Mouse (Mus musculus) small intestine, adult 2 months (tissue): ENCODE data around the gene Arhgdia. TPM values are rescaled to one million over a fixed set of nuclear protein-coding genes. Genes with fewer than 3 reads are reported as not detected.
"Not testable (repeated sequence)": the region's sequence is repeated elsewhere in the genome, so short reads cannot be mapped to it uniquely, and the experiment has no call there.

Source experiments
- H3K27ac ChIP-seq: fragments of 200-500 bp; 2 replicates; pipeline ENCODE4 v1.5.1; 2012; ENCODE audit warnings: low read depth, low read length, control low read depth, inconsistent platforms; ENCODE audit not compliant: insufficient read depth
- H3K27me3 ChIP-seq: fragments of 200-500 bp; 2 replicates; pipeline ENCODE4 v1.6.1; 2012; ENCODE audit warnings: mild to moderate bottlenecking, moderate library complexity, low read length, inconsistent platforms; ENCODE audit not compliant: control insufficient read depth, insufficient read depth
- H3K36me3 ChIP-seq: fragments of 200-500 bp; 2 replicates; pipeline ENCODE4 v1.6.1; 2012; ENCODE audit warnings: mild to moderate bottlenecking, low read length, control low read depth, inconsistent platforms; ENCODE audit not compliant: control insufficient read depth, insufficient read depth
- H3K4me1 ChIP-seq: fragments of 200-500 bp; 2 replicates; pipeline ENCODE4 v1.6.1; 2012; ENCODE audit warnings: low read length, inconsistent platforms, mixed read lengths; ENCODE audit not compliant: control insufficient read depth, insufficient read depth, insufficient read length
- H3K4me3 ChIP-seq: fragments of 200-500 bp; 2 replicates; pipeline ENCODE4 v1.5.1; 2012; ENCODE audit warnings: low read depth, mild to moderate bottlenecking, control low read depth, inconsistent platforms, low read length, moderate library complexity
- CTCF ChIP-seq: fragments of 200-500 bp; IDR thresholded peaks from 2 replicates; pipeline ENCODE4 v1.5.1; 2012; ENCODE audit warnings: low read depth, mild to moderate bottlenecking, control low read depth, inconsistent platforms, low read length, moderate library complexity, mixed read lengths; ENCODE audit not compliant: insufficient replicate concordance, insufficient read length; ENCODE audit errors: extremely low read depth
- POLR2A ChIP-seq: fragments of 200-500 bp; IDR thresholded peaks from 2 replicates; pipeline ENCODE4 v1.6.1; 2012; ENCODE audit warnings: low read depth, mild to moderate bottlenecking, control low read depth, inconsistent platforms, low read length, moderate library complexity
- WGBS: fragments of 180-500 bp; shearing (Covaris S2); methylation state at CpG from one replicate; pipeline ENCODE4 v1.1.7; 2018; 5-methylcytosine and 5-hydroxymethylcytosine counted together
- polyA plus RNA-seq: library from polyadenylated mRNA; depleted of rRNA; stranded (reverse); fragments of >200 nt; gene quantifications from 2 replicates; pipeline ENCODE4 v1.2.3, GENCODE M21; 2012

Gene Arhgdia
- polyA plus RNA-seq, 1 experiment: 1,022 TPM

DNA sequence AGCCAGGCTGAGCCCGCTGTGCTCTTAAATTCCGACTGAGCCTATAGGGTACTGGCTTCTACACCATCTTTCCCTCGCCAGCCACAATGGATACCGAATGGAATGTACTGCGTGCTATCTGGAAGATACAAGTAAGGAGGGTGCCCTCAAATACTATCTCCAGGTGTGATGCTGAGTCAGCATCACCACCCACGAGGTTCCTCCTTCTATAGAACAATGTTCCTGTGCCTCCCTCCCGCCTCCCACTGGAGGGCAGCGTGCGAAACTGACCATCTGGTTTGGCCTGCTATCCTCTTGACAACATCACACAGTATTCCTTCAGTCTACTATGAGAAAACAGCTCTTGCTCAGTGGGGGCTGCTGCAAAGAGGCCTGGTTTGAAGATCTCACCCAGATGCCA, 16.3 kb downstream of the Arhgdia start:
- Histone ChIP-seq H3K36me3 (peaks cover 89% of the 10 kb centered on the region), H3K4me3 (no peak overlapping the region), H3K4me1 (peaks cover 5% of the 10 kb centered on the region; the same call in 1 of the 2 replicates), H3K27ac (no peak overlapping the region), H3K27me3 (no peaks in the 10 kb centered on the region)
- TF ChIP-seq POLR2A (no peak), CTCF (no peak)
- 75% methylated on average over 9 of the region's 9 CpGs for WGBS

DNA sequence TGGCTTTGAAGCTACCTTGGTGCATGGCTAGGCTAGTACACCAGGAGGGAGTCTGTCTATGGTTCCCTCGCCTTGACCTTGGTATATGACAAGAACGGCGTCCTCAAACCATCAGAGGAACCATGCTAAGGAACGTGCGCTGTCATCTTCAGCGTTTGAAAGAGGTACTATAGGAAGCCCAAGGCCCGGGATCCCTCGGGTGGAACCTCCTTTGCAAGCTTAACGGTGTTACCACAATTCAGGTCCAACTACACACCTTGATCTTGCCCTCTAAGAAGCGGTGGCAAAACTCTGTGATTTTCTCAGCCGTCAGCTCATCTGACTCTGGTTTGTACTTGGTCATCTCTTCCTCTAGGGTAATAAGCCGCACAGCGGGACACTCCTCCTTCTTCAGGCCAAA, 18.5 kb downstream of the Arhgdia start:
- WGBS: 94% methylated on average over 13 of the region's 13 CpGs
- peaks cover 78% of the 10 kb centered on the region for H3K36me3 ChIP-seq

DNA sequence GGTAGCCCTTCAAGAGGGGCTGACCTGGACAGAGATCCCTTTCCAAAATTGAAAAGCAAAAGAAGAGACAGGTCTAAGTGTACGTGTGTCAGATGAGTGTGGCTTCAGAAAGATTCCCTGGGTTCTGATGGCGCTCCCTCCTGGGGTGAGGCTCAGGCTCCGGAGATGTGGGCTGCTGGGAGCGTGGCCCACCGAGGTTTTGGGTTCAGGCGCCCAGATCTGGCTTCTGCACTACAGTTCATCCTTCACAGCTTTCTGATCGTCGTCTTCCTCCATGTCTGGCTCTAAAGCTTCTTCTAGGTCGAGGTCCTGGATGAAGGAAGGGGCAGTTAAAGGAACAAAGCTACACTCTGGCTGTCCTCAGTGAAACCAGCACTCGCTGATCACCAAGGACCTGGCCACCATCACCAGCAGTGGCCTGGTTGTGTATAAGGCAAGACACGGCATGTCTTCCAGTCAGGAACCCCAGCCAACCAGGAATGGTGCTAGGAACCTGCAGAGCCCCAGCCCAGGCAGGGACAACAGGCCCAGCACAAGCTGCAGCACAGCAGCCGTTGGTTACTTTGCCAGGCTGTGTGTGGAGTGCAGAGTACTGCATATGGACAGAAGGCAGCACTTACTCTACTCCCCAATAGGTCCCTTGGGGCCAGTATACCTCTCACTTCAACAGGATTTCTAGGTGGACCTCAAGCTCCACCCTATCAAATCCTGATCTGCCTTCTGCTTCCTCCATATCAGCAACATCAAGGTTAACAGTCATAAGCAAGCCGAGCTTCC, 20.3 kb downstream of the Arhgdia start:
- 88% methylated on average over 13 of the region's 13 CpGs for WGBS
- no peaks in the 10 kb centered on the region for H3K27me3 ChIP-seq
- H3K4me3 ChIP-seq: no peak overlapping the region
- peaks cover 60% of the 10 kb centered on the region for H3K36me3 ChIP-seq
- H3K4me1 ChIP-seq: no peaks in the 10 kb centered on the region
- H3K27ac ChIP-seq: no peak overlapping the region
- TF ChIP-seq CTCF: no peak

More for the DNA sequence above, 18.5 kb downstream of the Arhgdia start:
- Histone ChIP-seq H3K4me1 (peaks cover 3% of the 10 kb centered on the region; the same call in 1 of the 2 replicates), H3K27ac (no peak overlapping the region), H3K27me3 (no peaks in the 10 kb centered on the region), H3K4me3 (no peak overlapping the region)
- TF ChIP-seq POLR2A: no peak
- TF ChIP-seq CTCF: no peak

DNA sequence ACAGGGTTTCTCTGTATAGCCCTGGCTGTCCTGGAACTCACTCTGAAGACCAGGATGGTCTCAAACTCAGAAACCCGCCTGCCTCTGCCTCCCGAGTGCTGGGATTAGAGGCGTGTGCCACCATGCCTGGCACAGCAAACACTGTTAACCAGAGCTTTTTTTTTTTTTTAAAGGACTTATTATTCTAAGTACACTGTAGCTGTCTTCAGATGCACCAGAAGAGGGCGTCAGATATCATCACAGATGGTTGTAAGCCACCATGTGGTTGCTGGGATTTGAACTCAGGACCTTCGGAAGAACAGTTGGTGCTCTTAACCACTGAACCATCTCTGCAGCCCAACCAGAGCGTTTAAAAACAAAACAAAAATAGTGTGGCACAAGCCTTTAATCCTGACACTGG, 22.6 kb downstream of the Arhgdia start:
- peaks cover 39% of the 10 kb centered on the region for H3K36me3 ChIP-seq
- H3K27me3 ChIP-seq, H3K27ac ChIP-seq, H3K4me1 ChIP-seq, H3K4me3 ChIP-seq: not testable (repeated sequence)
- 89% methylated on average over 6 of the region's 6 CpGs for WGBS

DNA sequence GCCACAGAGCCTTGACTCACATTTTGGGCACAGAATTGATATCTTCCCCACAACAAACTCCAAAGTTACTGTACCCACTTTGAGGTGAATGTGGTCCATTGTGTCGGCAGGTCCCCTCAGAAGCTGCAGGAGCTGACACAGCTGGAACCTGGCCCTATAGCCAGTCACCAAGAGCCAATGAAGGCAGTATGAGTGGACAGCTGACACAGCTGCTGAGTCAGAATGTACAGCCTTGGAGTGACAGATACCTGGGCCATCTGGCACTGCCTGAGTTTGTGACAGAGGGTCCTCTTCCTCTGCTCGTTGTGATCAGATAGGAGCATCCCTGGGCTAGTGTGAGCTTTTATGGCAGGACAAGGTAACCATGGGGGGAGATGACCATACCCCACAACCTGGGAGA, 26.2 kb downstream of the Arhgdia start:
- peaks cover 3% of the 10 kb centered on the region; the same call in 1 of the 2 replicates for H3K4me1 ChIP-seq
- no peak overlapping the region for H3K4me3 ChIP-seq
- H3K27me3 ChIP-seq: no peaks in the 10 kb centered on the region
- H3K27ac ChIP-seq: peak overlapping the region; percentile 82
- 38% methylated on average over 2 of the region's 2 CpGs for WGBS
- H3K36me3 ChIP-seq: peaks cover 4% of the 10 kb centered on the region
- TF ChIP-seq CTCF (no peak), POLR2A (no peak)

DNA sequence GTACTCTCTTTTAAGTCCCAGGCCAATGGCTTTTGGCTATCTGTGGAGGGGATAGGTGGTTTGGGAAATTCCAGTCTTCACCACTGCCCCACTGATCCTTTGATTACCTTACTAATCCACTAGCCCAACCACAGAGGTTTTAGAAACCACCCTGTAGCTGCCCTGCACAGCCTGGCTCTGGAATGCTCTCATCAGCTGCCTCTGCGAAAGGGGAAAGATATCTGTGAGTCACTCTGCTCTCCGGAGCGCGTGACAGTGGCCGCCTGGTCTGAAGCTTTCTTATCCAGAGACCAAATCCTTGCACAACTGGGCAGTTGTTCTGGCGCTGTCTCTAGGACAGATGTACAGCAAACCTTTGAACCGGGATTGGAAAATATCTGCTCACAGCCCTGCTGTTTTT, 26.6 kb downstream of the Arhgdia start:
- H3K4me3 ChIP-seq: no peak overlapping the region
- H3K4me1 ChIP-seq: peaks cover 7% of the 10 kb centered on the region; the same call in 1 of the 2 replicates
- H3K36me3 ChIP-seq: peaks cover under 1% of the 10 kb centered on the region; the same call in 1 of the 2 replicates
- H3K27ac ChIP-seq: peak overlapping the region; percentile 82
- WGBS: 31% methylated on average over 7 of the region's 7 CpGs
- TF ChIP-seq CTCF (no peak), POLR2A (no peak)
- no peaks in the 10 kb centered on the region for H3K27me3 ChIP-seq

DNA sequence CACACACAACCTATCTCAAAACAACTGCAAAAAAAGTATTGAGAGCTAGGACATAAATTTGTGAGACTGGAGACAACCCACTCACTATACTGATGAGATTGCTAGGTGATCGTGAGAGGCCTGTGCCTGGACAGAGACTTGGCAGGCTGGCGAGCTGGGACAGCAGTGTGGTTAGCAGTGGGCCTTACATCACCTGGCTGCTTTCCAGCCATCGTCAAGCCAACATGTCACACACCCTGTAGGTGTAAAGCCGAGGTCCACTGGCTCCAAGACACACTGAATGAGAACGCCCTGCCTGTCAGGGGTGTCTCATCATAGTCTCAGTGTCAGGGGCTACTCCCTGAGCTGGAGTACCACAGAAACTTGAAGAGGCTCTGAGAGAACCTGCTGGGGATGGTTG, 28.7 kb downstream of the Arhgdia start:
- WGBS: 54% methylated on average over 5 of the region's 5 CpGs
- H3K27me3 ChIP-seq: no peaks in the 10 kb centered on the region
- H3K4me3 ChIP-seq: no peak overlapping the region
- no peak overlapping the region for H3K27ac ChIP-seq
- no peaks in the 10 kb centered on the region for H3K36me3 ChIP-seq
- H3K4me1 ChIP-seq: peaks cover 12% of the 10 kb centered on the region; the same call in 1 of the 2 replicates
- no peak for TF ChIP-seq POLR2A
- no peak for TF ChIP-seq CTCF
